Mouse (Mus musculus): ENCODE results near the gene 1810010H24Rik.
"Not testable (repeated sequence)": the region's sequence is repeated elsewhere in the genome, so short reads cannot be mapped to it uniquely, and the experiment has no call there.

Gene 1810010H24Rik

GRCm38 (mm10) chr11:107025411-107026321 is at the start of gene 1810010H24Rik:
1810010H24Rik (plus strand) TSS chr11:107025681.
- no peak for DNase-seq (ENCODE audit: extremely low read depth, low read depth)

- no peak for DNase-seq (ENCODE audit: extremely low read depth, low read depth)
Measured at GRCm38 (mm10) chr11:106976194-106976593, 49.3 kb upstream of the 1810010H24Rik start.

GRCm38 (mm10) chr11:106980455-106980854 is 45.0 kb upstream of the 1810010H24Rik start:
- peak; percentile 43 for DNase-seq (ENCODE audit: extremely low read depth, low read depth)

GRCm38 (mm10) chr11:106981787-106982186 is 43.7 kb upstream of the 1810010H24Rik start:
- no peak for DNase-seq (ENCODE audit: extremely low read depth, low read depth)

- DNase-seq (ENCODE audit: extremely low read depth, low read depth), result no peak
Measured at GRCm38 (mm10) chr11:106982351-106982750, 43.1 kb upstream of the 1810010H24Rik start.

DNA sequence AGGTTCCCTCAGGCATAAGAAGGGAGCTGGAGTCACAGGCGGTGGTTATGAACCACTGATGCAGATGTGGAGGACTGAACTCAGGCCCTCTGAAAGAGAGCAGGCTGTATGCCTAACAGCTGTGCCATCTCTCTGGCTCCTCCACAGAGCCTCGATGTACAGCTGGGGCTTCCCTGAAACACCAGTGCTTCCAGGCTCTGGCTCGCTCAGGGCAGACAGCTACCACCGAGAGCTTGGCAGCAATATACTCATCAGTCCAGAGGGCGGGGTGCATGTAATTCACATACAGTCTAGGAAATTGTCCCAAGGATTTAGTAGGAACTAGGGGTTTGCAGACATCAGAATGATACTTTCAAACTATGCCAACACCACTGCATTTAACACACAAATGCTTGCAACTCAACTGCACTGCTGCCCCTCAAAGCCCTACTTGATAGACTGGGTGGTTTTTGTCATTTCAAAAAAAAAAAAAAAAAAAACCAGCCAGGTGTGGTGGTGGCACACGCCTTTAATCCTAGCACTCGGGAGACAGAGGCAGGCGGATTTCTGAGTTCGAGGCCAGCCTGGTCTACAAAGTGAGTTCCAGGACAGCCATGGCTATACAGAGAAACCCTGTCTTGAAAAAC is 39.4 kb upstream of the 1810010H24Rik start:
- DNase-seq (ENCODE audit: extremely low read depth, low read depth), result not testable (repeated sequence)

DNA sequence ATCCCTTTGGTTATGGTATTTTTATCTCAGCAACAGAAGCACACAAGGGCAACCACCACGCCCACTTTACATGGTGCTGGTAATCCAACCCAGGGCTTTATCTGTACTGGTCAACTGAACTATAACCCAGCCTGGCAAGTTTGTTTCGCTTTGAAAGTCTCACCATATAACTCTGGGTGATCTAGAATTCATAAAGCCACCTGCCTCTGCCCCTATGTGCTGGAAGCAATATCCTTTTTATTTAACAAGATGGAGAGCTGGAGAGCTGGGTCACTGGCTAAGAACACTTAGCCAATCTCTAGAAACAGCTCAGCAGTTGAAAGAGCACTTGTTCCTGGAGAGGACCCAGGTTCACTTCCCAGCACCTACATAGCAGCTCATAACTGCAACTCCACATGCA is 38.1 kb upstream of the 1810010H24Rik start:
- DNase-seq (ENCODE audit: extremely low read depth, low read depth), result no peak

- no peak for DNase-seq (ENCODE audit: extremely low read depth, low read depth)
Measured at GRCm38 (mm10) chr11:106994246-106995085, 31.0 kb upstream of the 1810010H24Rik start.

DNA sequence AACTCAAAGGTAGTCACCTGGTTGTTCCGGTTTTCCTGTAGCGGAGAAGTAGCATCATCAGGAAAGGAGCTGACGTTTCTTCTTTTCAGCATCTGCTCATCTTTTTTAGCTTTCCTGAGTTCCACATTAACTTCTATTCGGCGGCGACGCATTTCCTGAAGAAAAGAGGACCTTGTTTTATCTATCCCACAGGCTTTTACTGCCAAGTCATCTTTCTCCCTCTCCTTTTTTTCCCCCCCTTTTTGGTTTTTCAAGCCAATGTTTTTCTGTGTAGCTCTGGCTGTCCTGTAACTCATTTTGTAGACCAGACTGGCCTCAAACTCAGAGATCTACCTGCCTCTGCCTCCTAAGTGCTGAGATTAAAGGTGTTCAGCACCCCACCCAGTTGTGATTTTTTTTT is 29.0 kb upstream of the 1810010H24Rik start:
- DNase-seq (ENCODE audit: extremely low read depth, low read depth), result not testable (repeated sequence)

DNA sequence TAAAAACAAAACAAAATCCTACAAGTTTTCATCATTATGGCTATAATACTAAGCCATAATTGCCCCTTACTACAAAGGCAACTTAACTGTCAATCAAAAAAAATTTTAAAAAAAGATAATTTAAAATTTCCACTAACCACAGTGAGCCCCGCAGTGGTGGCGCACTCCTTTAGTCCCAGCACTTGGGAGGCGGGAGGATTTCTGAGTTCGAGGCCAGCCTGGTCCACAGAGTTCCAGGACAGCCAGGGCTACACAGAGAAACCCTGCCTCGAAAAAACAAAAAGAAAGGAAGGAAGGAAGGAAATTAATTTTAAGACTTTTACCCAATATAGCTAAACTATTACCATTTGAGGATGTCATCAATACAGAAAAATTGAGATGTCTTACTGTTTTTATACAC is 27.5 kb upstream of the 1810010H24Rik start:
- DNase-seq (ENCODE audit: extremely low read depth, low read depth), result no peak

- DNase-seq (ENCODE audit: extremely low read depth, low read depth), result no peak
Measured at GRCm38 (mm10) chr11:106998651-106999150, 26.8 kb upstream of the 1810010H24Rik start.

- DNase-seq (ENCODE audit: extremely low read depth, low read depth), result peak; percentile 86
Measured at GRCm38 (mm10) chr11:106999151-106999948, 26.1 kb upstream of the 1810010H24Rik start, which contains the start of gene Kpna2. Kpna2 (minus strand) TSS chr11:106999541.

DNA sequence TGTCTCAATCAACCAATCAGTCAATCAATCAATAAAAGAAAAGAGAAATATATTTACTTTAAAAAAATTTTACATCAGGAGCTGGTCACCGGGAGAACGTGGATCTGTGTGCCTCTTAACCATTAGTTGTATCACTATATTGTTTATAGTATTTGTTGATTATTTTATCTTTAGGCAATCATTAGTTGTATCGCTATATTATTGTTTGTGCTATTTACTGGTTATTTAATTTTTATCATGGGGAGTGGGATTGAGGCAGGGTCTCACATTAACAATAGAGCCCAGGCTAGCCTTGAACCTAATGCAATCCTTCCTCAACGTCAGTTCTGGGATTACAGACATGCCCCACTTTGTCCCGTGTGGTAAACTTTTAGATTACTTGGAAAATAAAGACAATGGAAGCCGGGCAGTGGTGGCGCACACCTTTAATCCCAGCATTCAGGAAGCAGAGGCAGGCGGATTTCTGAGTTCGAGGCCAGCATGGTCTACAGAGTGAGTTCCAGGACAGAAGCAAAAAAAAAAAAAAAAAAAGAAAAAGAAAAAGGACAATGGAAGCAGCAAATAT is 25.4 kb upstream of the 1810010H24Rik start:
- no peak for DNase-seq (ENCODE audit: extremely low read depth, low read depth)

- DNase-seq (ENCODE audit: extremely low read depth, low read depth), result no peak
Measured at GRCm38 (mm10) chr11:107001760-107002675, 23.5 kb upstream of the 1810010H24Rik start.

DNA sequence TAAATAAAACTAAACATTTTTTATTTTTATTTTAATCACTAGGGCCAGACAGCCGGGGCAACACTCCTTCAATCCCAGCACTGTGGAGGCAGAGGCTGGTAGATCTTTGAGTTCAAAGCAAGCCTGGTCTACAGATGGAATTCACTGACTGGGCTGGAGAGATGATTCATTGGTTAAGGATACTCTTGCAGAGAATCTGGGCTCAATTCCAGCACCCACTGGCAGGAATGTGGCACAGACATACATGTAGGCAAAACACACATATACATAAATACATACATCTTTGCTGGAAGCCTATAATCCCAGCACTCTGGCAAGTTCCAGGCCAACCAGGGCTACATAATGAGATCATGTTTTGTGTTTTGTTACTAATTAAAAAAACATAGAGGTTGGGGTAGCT is 19.9 kb upstream of the 1810010H24Rik start:
- DNase-seq (ENCODE audit: extremely low read depth, low read depth), result no peak

GRCm38 (mm10) chr11:107010447-107010846 is 15.0 kb upstream of the 1810010H24Rik start:
- no peak for DNase-seq (ENCODE audit: extremely low read depth, low read depth)

- no peak for DNase-seq (ENCODE audit: extremely low read depth, low read depth)
Measured at GRCm38 (mm10) chr11:107011171-107011570, 14.3 kb upstream of the 1810010H24Rik start.

- DNase-seq (ENCODE audit: extremely low read depth, low read depth), result no peak
Measured at GRCm38 (mm10) chr11:107011669-107012323, 13.7 kb upstream of the 1810010H24Rik start.
